Mouse (Mus musculus) heart, embryonic 16.5 days (tissue): Measurements from ENCODE around the gene Gm49721. TPM values are rescaled to one million over a fixed set of nuclear protein-coding genes. Genes with fewer than 3 reads are reported as not detected.
A peak's percentile ranks its signal among the peaks of the same experiment; 100 is the strongest.
"Not testable (repeated sequence)": the region's sequence is repeated elsewhere in the genome, so short reads cannot be mapped to it uniquely, and the experiment has no call there.

Experiments
- ATAC-seq: fragments of 200-750 bp; cut with Nextera tagmentation; replicated peaks from 2 replicates; pipeline ENCODE4 v1.8.0; 2017; ENCODE audit warnings: moderate number of reproducible peaks; ENCODE audit not compliant: insufficient read depth, low FRiP score; ENCODE audit errors: extremely low read depth
- H3K27ac ChIP-seq: fragments of 300-500 bp; sonication (generic); 2 replicates; pipeline ENCODE4 v1.5.1; 2014; ENCODE audit warnings: mild to moderate bottlenecking, low read length, control low read depth, moderate library complexity
- H3K27me3 ChIP-seq: fragments of 300-500 bp; sonication (generic); 2 replicates; pipeline ENCODE4 v1.6.1; 2014; ENCODE audit warnings: low read length, mixed read lengths; ENCODE audit not compliant: control insufficient read depth, insufficient read depth
- H3K36me3 ChIP-seq: fragments of 300-500 bp; sonication (generic); 2 replicates; pipeline ENCODE4 v1.6.1; 2014; ENCODE audit not compliant: control insufficient read depth, insufficient read depth
- H3K4me1 ChIP-seq: fragments of 300-500 bp; sonication (generic); 2 replicates; pipeline ENCODE4 v1.6.1; 2014; ENCODE audit warnings: low read length, mixed read lengths; ENCODE audit not compliant: control insufficient read depth, insufficient read depth
- H3K4me2 ChIP-seq: fragments of 300-500 bp; sonication (generic); 2 replicates; pipeline ENCODE4 v1.6.1; 2014; ENCODE audit warnings: low read depth, mild to moderate bottlenecking, control low read depth, low read length
- H3K4me3 ChIP-seq: fragments of 300-500 bp; sonication (generic); 2 replicates; pipeline ENCODE4 v1.5.1; 2014; ENCODE audit warnings: mild to moderate bottlenecking, control low read depth, low read length
- H3K9ac ChIP-seq: fragments of 300-500 bp; sonication (generic); 2 replicates; pipeline ENCODE4 v1.6.1; 2014; ENCODE audit warnings: low read length, control low read depth
- H3K9me3 ChIP-seq: fragments of 300-500 bp; sonication (generic); replicated peaks from 2 replicates; pipeline ENCODE4 v1.6.1; 2016; ENCODE audit warnings: low read length; ENCODE audit not compliant: control insufficient read depth
- WGBS: fragments of 180-500 bp; shearing (Covaris S2); extraction: QIAGEN DNeasy Blood & Tissue Kit; methylation state at CpG from one replicate; pipeline ENCODE4 v1.1.7; 2014; 5-methylcytosine and 5-hydroxymethylcytosine counted together
- polyA plus RNA-seq: library from polyadenylated mRNA; unstranded; fragments of >200 nt; fragmentation: Nextera tagmentation; extraction: Ambion mirVana; gene quantifications from 2 replicates; pipeline ENCODE4 v1.2.1, GENCODE M21; 2015

Gm49721 gene
- polyA plus RNA-seq = 0.05 and 0.30 TPM in 2 replicates

DNA sequence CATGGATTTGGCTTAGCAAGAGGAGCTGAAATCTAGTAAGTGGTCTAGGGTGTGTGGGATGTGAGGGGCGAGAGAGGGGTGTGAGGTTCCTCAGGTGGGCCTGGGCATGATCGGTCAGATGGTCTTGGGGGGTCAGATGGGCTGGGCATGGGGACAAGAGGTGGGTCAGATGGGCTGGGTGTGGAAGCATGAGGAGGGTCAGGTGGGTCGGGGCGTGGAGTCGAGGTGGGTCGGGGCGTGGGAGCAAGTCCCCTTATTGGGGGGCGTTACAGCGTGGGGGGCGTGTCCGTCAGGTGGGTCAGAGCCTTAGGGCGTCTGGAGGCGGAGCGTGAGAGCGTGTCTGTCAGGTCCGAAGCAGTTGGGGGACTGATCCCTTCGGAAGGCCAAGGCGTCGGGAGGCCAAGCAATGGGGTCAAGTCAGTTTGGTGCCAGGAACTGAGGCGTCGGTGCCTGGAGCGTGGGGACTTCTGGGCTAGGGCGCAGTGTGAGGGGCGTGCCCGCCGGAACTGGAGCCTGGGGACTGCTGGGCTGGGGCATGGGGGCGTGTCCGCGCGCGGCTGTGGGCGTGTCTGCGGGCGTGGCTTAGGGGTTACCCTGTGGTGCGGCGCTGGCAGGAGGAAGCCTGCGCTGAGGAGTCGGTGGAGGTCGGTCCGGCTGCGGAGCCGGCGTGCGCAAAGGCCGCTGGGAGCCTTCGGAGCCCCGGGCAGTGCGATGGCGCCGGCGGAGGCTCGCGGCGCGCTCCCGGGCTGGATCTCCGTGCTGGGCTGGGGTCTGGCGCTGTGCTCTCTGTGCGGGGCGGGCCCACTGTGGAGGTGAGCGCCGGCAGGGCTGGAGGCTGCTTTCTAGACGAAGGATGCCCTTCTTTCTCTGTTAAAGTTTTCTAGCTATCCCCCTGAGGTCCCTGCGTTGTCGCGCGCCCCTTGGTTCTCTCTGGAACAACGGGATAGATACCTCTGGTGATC lies at the start of gene Gm49721:
Gm49721 (plus strand) TSS at position 618 of the 962 bp plus-strand sequence.
- Histone ChIP-seq H3K27ac (peak within 1 kb of the TSS; percentile 66; the same call in 1 of the 2 replicates), H3K9ac (peak within 1 kb of the TSS; percentile 80), H3K4me2 (peak within 1 kb of the TSS; percentile 61), H3K4me3 (peak within 1 kb of the TSS; percentile 67)
- not testable (repeated sequence) for H3K36me3 ChIP-seq, H3K4me1 ChIP-seq, H3K9me3 ChIP-seq, H3K27me3 ChIP-seq
- 2% methylated on average over 45 of the region's 68 CpGs for WGBS
- peak; percentile 99 for ATAC-seq

GRCm38 (mm10) chr17:6931625-6932024 lies 47.1 kb upstream of the Gm49721 start:
- H3K4me1 ChIP-seq, ATAC-seq, H3K9ac ChIP-seq, H3K36me3 ChIP-seq, H3K27ac ChIP-seq, H3K4me3 ChIP-seq, H3K27me3 ChIP-seq, H3K4me2 ChIP-seq, H3K9me3 ChIP-seq: not testable (repeated sequence)
- WGBS = 92% methylated on average over 6 of the region's 7 CpGs

DNA sequence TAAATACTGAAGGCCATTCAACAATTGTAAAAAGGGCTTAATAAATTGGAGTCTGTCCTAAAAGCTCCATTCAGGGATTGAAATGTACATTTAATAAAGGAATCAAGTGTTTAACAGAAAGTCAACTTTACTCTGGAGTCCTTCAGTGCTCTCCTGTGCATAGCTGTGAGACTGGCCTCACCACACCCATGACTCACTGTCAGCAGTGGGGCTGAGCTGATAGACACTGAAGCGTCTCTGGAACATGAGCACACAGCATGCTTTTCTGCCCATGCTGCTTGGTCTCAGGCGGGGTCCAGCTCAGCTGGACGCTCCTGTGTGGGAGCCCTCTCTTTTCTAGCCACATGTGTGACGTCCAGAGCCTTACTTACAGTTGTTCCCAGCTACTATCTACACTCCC lies 36.1 kb upstream of the Gm49721 start:
- not testable (repeated sequence) for H3K36me3 ChIP-seq, H3K4me3 ChIP-seq, H3K9ac ChIP-seq, H3K4me2 ChIP-seq, H3K27me3 ChIP-seq, H3K27ac ChIP-seq, H3K9me3 ChIP-seq, ATAC-seq, H3K4me1 ChIP-seq
- no CpG with 5 or more reads among the region's 4 CpGs for WGBS

GRCm38 (mm10) chr17:6947637-6947983 lies 31.1 kb upstream of the Gm49721 start:
- WGBS = no CpG with 5 or more reads among the region's 8 CpGs
- H3K27me3 ChIP-seq, H3K9me3 ChIP-seq, H3K36me3 ChIP-seq, H3K4me1 ChIP-seq, H3K27ac ChIP-seq, ATAC-seq: not testable (repeated sequence)
- peak overlapping the region; percentile 68 for H3K4me2 ChIP-seq
- H3K9ac ChIP-seq = peak overlapping the region; percentile 75
- peak overlapping the region; percentile 66 for H3K4me3 ChIP-seq

- H3K27me3 ChIP-seq = not testable (repeated sequence)
- peak; percentile 96 for ATAC-seq
- WGBS = under 1% methylated on average over 72 of the region's 73 CpGs
These were observed 30.5 kb upstream of the Gm49721 start, which contains the start of gene Rsph3b for GRCm38 (mm10) chr17:6947984-6948768. Rsph3b (minus strand) TSS chr17:6948682.

GRCm38 (mm10) chr17:6948769-6949228 lies 29.9 kb upstream of the Gm49721 start:
- Histone ChIP-seq H3K27ac (peak overlapping the region; percentile 88), H3K4me2 (peak overlapping the region; percentile 68), H3K4me3 (peak overlapping the region; percentile 66), H3K9ac (peak overlapping the region; percentile 75)
- ATAC-seq = 0 out of 2 replicates have a peak, but pooled peaks have one; percentile 38
- not testable (repeated sequence) for H3K27me3 ChIP-seq, H3K36me3 ChIP-seq, H3K4me1 ChIP-seq, H3K9me3 ChIP-seq
- 7% methylated on average over 9 of the region's 9 CpGs for WGBS

More at GRCm38 (mm10) chr17:6947984-6948768, 30.5 kb upstream of the Gm49721 start, which contains the start of gene Rsph3b:
- Histone ChIP-seq H3K27ac (peak within 1 kb of the TSS; percentile 88), H3K9ac (peak within 1 kb of the TSS; percentile 75), H3K4me3 (peak within 1 kb of the TSS; percentile 66), H3K4me2 (peak within 1 kb of the TSS; percentile 68)
- H3K36me3 ChIP-seq, H3K4me1 ChIP-seq, H3K9me3 ChIP-seq: not testable (repeated sequence)

DNA sequence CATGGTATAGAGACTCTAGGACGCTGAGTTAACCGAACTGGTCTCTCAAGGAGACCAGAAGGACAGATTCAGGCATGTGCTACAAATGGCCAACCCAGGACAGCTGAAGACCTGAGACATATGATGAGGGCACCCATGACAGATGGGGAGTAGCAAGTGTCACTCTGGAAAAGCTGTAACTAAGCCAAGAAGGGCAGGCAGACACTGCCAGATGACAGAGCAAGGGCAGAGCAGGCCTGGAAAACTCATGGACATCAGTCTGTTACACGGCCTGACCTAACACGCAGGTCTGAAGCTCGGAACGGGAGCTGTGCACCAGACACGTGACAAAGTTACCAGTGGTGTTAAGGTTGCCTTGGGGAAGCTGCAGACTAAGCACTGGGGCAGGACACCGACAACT lies 19.8 kb upstream of the Gm49721 start:
- H3K4me2 ChIP-seq, H3K9me3 ChIP-seq, ATAC-seq, H3K4me1 ChIP-seq, H3K9ac ChIP-seq, H3K27me3 ChIP-seq, H3K27ac ChIP-seq, H3K4me3 ChIP-seq, H3K36me3 ChIP-seq: not testable (repeated sequence)
- WGBS = 60% methylated on average over 6 of the region's 8 CpGs

- H3K4me2 ChIP-seq = peak overlapping the region; percentile 55
- not testable (repeated sequence) for H3K9me3 ChIP-seq, H3K27ac ChIP-seq, H3K27me3 ChIP-seq, ATAC-seq, H3K4me1 ChIP-seq, H3K36me3 ChIP-seq, H3K9ac ChIP-seq
- 59% methylated on average over 3 of the region's 6 CpGs for WGBS
- H3K4me3 ChIP-seq = peak overlapping the region; percentile 59
These were observed 19.0 kb upstream of the Gm49721 start for GRCm38 (mm10) chr17:6959543-6960259.
